In the genomic region with DNA sequence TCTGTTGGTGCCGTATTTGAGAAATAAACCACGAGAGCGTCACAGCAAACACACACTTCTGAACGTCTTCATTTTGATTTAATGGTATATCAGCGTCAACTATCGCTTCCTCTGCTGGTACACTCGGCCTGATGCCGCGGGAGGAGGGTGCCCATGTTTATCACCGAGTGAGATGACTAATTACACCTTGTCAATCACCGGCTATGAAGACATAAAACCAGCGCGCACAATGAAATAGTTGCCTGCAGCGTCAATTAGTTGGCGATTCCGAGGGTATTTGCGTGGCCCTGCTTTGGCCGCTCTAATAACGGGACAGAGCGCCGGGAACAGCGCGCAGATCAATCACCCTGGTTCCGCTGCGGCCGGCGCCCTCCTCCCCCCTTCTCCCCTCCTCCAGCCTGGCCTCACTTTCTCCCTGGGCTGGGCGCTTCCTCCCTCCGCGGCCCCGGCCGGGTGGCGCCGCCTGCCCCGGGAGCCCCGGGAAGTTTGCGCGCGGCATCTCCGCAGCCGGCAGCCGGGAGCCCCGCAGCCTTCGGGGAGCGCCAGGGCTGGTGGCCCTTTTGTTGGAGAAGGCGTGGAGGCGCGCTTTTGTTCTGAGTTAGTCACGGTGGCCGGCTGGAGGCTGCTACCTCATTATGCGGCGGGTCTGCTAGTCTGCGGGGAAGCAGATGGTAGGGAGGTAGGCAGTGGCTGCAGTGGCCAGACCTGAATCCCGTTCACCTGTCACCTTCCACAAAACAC, we compare ENCODE assay signal across 8 mouse cellular contexts. TPM values are rescaled to one million over a fixed set of nuclear protein-coding genes. Genes with fewer than 3 reads are reported as not detected.
DNase-seq lines count a peak whose midpoint lies in the region; ATAC-seq and TF ChIP-seq lines count a peak whose summit lies in the region.

No protein-coding gene starts in this region.

- H3K4me3 ChIP-seq in C2C12 (ENCODE audit: insufficient read depth, poor library complexity, severe bottlenecking) = peak overlapping the region; percentile 6
- H3K4me3 ChIP-seq in embryonic facial prominence, embryonic 14.5 days (ENCODE audit: low read depth, low read length) = peak overlapping the region; percentile 37
- peak overlapping the region; percentile 24; the same call in 1 of the 2 replicates for H3K4me3 ChIP-seq in intestine, embryonic 16.5 days (ENCODE audit: low read length)
- H3K4me3 ChIP-seq in neural tube, embryonic 12.5 days = peak overlapping the region; percentile 25
- no peak overlapping the region for H3K4me3 ChIP-seq in cerebellum, adult 2 months (replicated peaks; ENCODE audit: insufficient read depth, low read depth, low read length)

- H3K27me3 ChIP-seq in C2C12 (ENCODE audit: control insufficient read depth, insufficient read depth, insufficient read length) = peaks cover 35% of the 10 kb centered on the region
- H3K27me3 ChIP-seq in embryonic facial prominence, embryonic 14.5 days (replicated peaks; ENCODE audit: control insufficient read depth, insufficient read depth, low read length) = peaks cover 100% of the 10 kb centered on the region
- peaks cover 87% of the 10 kb centered on the region for H3K27me3 ChIP-seq in intestine, embryonic 16.5 days (replicated peaks; ENCODE audit: control insufficient read depth, insufficient read depth, low read length)
- peaks cover 100% of the 10 kb centered on the region for H3K27me3 ChIP-seq in neural tube, embryonic 12.5 days (replicated peaks)
- H3K27me3 ChIP-seq in cerebellum, adult 2 months (ENCODE audit: control insufficient read depth, insufficient read depth, low read length) = peaks cover 12% of the 10 kb centered on the region; the same call in 1 of the 2 replicates

- no peaks in the 10 kb centered on the region for H3K36me3 ChIP-seq in C2C12 (ENCODE audit: control insufficient read depth, insufficient read depth)
- H3K36me3 ChIP-seq in embryonic facial prominence, embryonic 14.5 days (ENCODE audit: control insufficient read depth, insufficient read depth, low read length) = no peaks in the 10 kb centered on the region
- H3K36me3 ChIP-seq in intestine, embryonic 16.5 days (ENCODE audit: control insufficient read depth, insufficient read depth, low read length) = no peaks in the 10 kb centered on the region
- no peaks in the 10 kb centered on the region for H3K36me3 ChIP-seq in neural tube, embryonic 12.5 days

- no peaks in the 10 kb centered on the region for H3K79me2 ChIP-seq in C2C12 (ENCODE audit: control insufficient read depth, insufficient read depth)

- 0 out of 2 replicates have a peak, but pooled peaks have one; percentile 13 for ATAC-seq in frontal cortex, adult (ENCODE audit: low TSS enrichment)
- ATAC-seq in embryonic facial prominence, embryonic 14.5 days (ENCODE audit: low read depth) = no peak
- ATAC-seq in intestine, embryonic 16.5 days = no peak
- ATAC-seq in neural tube, embryonic 12.5 days (ENCODE audit: low FRiP score, low read depth) = peak; percentile 55

- H3K9ac ChIP-seq in embryonic facial prominence, embryonic 14.5 days (ENCODE audit: low read depth, low read length) = peak overlapping the region; percentile 30
- H3K9ac ChIP-seq in intestine, embryonic 16.5 days (ENCODE audit: low read depth, low read length) = no peak overlapping the region
- 0 out of 2 replicates have a peak overlapping the region, but pooled peaks have one; percentile 38 for H3K9ac ChIP-seq in neural tube, embryonic 12.5 days

- no peak overlapping the region for H3K27ac ChIP-seq in embryonic facial prominence, embryonic 14.5 days (replicated peaks; ENCODE audit: low read depth, low read length)
- H3K27ac ChIP-seq in intestine, embryonic 16.5 days (ENCODE audit: low read length) = no peak overlapping the region
- no peak overlapping the region for H3K27ac ChIP-seq in neural tube, embryonic 12.5 days
- H3K27ac ChIP-seq in cerebellum, adult 2 months (ENCODE audit: insufficient read depth, low read length) = no peak overlapping the region

- no peaks in the 10 kb centered on the region for H3K79me3 ChIP-seq in C2C12 (ENCODE audit: low read depth)

- no peaks in the 10 kb centered on the region for H3K9me3 ChIP-seq in embryonic facial prominence, embryonic 14.5 days (ENCODE audit: control insufficient read depth, low read length)
- H3K9me3 ChIP-seq in intestine, embryonic 16.5 days (ENCODE audit: control insufficient read depth, low read length) = no peaks in the 10 kb centered on the region
- no peaks in the 10 kb centered on the region for H3K9me3 ChIP-seq in neural tube, embryonic 12.5 days

- H3K4me2 ChIP-seq in embryonic facial prominence, embryonic 14.5 days (ENCODE audit: low read depth, low read length) = peak overlapping the region; percentile 53
- peak overlapping the region; percentile 30; the same call in 1 of the 2 replicates for H3K4me2 ChIP-seq in intestine, embryonic 16.5 days (ENCODE audit: low read depth, low read length)
- H3K4me2 ChIP-seq in neural tube, embryonic 12.5 days (replicated peaks) = peak overlapping the region; percentile 57

- WGBS in embryonic facial prominence, embryonic 14.5 days = under 1% methylated on average over 48 of the region's 54 CpGs
- WGBS in intestine, embryonic 16.5 days = under 1% methylated on average over 54 of the region's 54 CpGs
- WGBS in neural tube, embryonic 12.5 days = under 1% methylated on average over 54 of the region's 54 CpGs
- WGBS in cerebellum, adult 2 months = 1% methylated on average over 53 of the region's 54 CpGs

- peak overlapping the region; percentile 13 for H3ac ChIP-seq in C2C12 (ENCODE audit: control insufficient read depth, insufficient read length, low read depth)

- TF ChIP-seq POLR2A in cerebellum, adult 2 months (IDR thresholded peaks at IDR 0.05; ENCODE audit: borderline replicate concordance, insufficient read depth, low read length) = no peak

- H3K4me1 ChIP-seq in embryonic facial prominence, embryonic 14.5 days (ENCODE audit: control insufficient read depth, insufficient read depth, low read length) = peaks cover 14% of the 10 kb centered on the region
- H3K4me1 ChIP-seq in intestine, embryonic 16.5 days (ENCODE audit: control insufficient read depth, insufficient read depth, low read length) = peaks cover 27% of the 10 kb centered on the region
- H3K4me1 ChIP-seq in neural tube, embryonic 12.5 days = peaks cover 37% of the 10 kb centered on the region
- H3K4me1 ChIP-seq in cerebellum, adult 2 months (ENCODE audit: control insufficient read depth, insufficient read depth, low read length) = no peaks in the 10 kb centered on the region; the same call in 1 of the 2 replicates

- no peak for TF ChIP-seq CTCF in C2C12 (IDR thresholded peaks at IDR 0.05; ENCODE audit: control insufficient read depth, insufficient read depth, insufficient read length)
- TF ChIP-seq CTCF in cerebellum, adult 2 months (IDR thresholded peaks at IDR 0.05; ENCODE audit: borderline replicate concordance, insufficient read depth, low read depth, low read length) = no peak

- no peak for DNase-seq in frontal cortex, postnatal 25 days (ENCODE audit: low spot score in 2 of 2)
- DNase-seq in embryonic facial prominence, embryonic 14.5 days (ENCODE audit: low spot score) = no peak
- DNase-seq in thymus, postnatal 36 days = no peak
- no peak for DNase-seq in cerebellum, adult 2 months

TF ChIP-seq in C2C12, 6 proteins besides CTCF, POLR2A, EP300 and RAD21:
- TF ChIP-seq FOSL1 (IDR thresholded peaks at IDR 0.05; ENCODE audit: insufficient read depth, low read length, poor library complexity, severe bottlenecking) = no peak
- no peak for TF ChIP-seq CEBPB (IDR thresholded peaks at IDR 0.05; ENCODE audit: low read depth)
- TF ChIP-seq USF1 (IDR thresholded peaks at IDR 0.05; ENCODE audit: low read depth) = no peak
- no peak for TF ChIP-seq MYOG (IDR thresholded peaks at IDR 0.05; ENCODE audit: control insufficient read depth, extremely low read depth, insufficient read length)
- TF ChIP-seq MAX (IDR thresholded peaks at IDR 0.05) = no peak
- no peak for TF ChIP-seq MYOD1 (IDR thresholded peaks at IDR 0.05; ENCODE audit: control insufficient read depth, insufficient read length, low read depth)
TF ChIP-seq in C2C12: peak in this region for 0.

RNA-seq across cellular contexts. Expression of a gene that starts 8.9 kb away (rescaled TPM):
- polyA plus RNA-seq in C2C12 (2012; fragmentation: generic; extraction: Trizol) = 2.8 TPM
- polyA plus RNA-seq in embryonic facial prominence, embryonic 14.5 days (2014; fragmentation: Nextera tagmentation; extraction: Ambion mirVana) = 10.4 and 11.2 TPM in 2 replicates
- 0.05 TPM in 1 of 2 replicates, not detected in the other for polyA plus RNA-seq in intestine, embryonic 16.5 days (2015; fragmentation: Nextera tagmentation; extraction: Ambion mirVana)
- 6.9 and 7.5 TPM in 2 replicates for polyA plus RNA-seq in neural tube, embryonic 12.5 days (2016; fragmentation: Nextera tagmentation; extraction: Ambion mirVana)
- polyA plus RNA-seq in cerebellum, adult 2 months (2012; rRNA removed) = 1.9 and 3.5 TPM in 2 replicates

Comparison
In these comparisons a context has a peak if more than half of its experiments do, and no peak if none do; other contexts are left out.
1. ATAC-seq: peak in frontal cortex, adult (single experiment) and neural tube, embryonic 12.5 days (single experiment); none in embryonic facial prominence, embryonic 14.5 days (single experiment) and intestine, embryonic 16.5 days (single experiment).
2. Peak in every context shown above with its lines, with median percentiles within 50 percentile points of each other: H3K4me2 ChIP-seq.